Mouse (Mus musculus) kidney, postnatal 14 days (tissue): ENCODE data around the gene Gpsm3.
"Not testable (repeated sequence)": the region's sequence is repeated elsewhere in the genome, so short reads cannot be mapped to it uniquely, and the experiment has no call there.

Source experiments
- DNase-seq: peaks from one replicate; pipeline ENCODE4 v3.0.0; 2022; ENCODE audit warnings: mixed read lengths

Gene Gpsm3

DNA sequence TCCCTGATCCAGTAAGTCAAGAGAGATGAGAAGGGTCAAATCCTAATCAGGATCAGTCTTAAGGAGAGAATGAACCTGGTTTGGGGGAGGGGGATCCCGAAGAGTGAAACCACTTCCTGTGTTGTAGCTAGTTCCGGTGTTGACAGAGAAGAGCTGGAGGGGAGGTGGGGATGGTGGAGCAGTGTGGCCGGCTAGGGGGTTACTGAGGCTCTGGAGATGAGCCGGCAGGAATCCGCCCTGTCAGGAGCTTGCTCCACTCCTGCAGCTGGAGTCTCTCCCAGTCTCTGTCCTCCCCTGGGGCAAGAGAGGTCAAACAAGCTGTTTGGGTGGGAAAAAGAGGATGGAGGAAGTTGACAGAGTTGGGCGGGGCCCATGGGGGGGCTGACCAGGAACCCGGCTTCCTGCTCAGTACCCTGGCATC lies at the start of gene Gpsm3:
Gene Gpsm3, plus strand, starts transcription at position 126 of the 421 bp plus-strand sequence.
- DNase-seq, result peak; percentile 75

DNA sequence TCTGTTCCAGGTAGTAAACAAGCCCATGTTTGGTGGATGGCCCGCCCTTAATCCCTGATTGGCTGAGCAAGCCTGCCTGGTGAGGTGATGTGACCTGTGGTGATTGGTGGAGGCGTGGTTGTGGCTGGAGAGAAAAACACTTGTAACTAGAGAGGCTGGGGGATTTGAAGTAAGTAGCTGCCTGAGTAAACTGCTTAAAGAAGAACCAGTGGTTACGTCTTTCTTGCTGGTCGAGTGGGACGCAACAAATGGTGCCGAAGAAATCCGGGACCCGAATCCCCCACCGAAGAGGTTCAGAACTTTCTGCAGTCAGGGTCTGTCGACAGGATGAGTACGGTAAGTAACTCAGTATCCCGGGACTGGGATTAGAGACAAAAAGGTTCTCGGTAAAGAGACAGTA lies 46.0 kb upstream of the Gpsm3 start:
- DNase-seq, result not testable (repeated sequence)

DNA sequence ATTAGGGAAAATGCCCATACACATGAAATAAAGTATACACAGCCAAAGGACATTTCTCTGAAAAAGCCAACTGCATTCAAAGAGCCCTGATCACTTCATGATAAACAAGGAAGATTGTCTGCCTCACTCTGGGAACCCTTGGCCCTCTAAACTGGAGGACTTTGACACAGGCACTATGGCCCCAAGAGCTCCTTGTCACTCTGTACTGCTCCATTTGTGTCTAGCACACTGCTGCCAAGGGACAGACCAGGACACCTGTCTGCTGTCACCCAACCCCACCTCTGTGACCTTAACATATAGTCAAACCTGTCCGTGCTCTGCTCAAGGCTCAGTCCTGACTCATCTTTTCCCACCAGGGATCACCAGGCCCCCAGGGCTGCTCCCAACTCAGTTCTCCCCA lies 42.8 kb upstream of the Gpsm3 start:
- DNase-seq, result no peak

DNA sequence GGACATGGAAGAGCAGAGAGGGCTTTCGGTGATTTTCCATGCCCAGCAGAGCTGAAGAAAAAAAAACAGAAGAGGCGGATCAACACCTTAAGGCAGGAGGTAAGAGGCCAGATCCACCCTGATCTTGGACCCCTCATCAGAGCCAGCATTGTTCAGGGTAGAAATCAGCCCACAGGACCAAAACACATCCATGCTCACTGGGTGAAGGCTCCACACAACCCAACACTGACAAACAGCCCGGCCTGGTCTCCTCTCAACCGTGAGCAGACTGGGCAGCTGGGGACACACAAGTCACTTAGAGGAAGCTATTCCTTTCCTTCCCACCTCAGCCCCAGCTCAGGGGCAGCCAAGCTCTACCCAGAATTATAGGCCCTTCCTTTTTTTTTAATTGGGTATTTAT lies 42.0 kb upstream of the Gpsm3 start:
- no peak for DNase-seq

DNA sequence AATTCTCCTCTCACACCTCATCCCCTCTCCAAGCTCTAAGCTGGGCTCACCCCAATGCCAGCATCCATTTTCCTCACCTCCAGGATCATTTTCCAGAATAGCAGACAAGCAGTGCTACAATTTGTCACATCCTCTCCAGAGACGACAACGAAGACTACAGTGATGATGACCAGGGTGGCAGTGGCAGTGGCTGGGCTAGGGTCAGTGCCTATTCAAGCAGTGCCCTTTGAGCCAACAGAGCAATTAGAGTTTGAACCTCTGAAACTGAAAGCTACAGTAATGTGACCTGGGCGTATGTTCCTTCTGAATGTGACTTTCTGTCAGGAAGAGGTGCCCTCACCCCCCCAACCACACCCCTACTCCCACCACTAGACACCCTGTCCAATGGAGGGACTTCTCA lies 40.5 kb upstream of the Gpsm3 start:
- DNase-seq, result no peak

DNA sequence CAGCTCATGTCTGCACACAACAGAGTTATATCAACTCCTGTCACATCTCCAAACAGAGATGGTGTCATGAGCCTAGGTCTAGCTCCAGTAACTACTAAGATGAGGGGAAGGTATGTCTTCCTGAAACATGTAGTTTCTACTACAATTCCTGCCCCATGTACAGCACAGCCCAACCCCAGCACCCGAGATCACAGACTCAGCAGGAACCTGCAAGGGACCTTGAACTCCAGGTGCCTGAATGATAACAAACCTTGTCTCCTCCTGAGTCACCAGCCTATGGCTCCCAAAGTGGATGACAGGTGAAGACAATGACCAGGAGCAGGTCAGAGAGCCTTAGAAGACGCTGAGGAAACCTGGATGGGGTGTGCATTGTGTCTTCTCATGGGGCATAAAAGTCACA lies 39.8 kb upstream of the Gpsm3 start:
- no peak for DNase-seq

DNA sequence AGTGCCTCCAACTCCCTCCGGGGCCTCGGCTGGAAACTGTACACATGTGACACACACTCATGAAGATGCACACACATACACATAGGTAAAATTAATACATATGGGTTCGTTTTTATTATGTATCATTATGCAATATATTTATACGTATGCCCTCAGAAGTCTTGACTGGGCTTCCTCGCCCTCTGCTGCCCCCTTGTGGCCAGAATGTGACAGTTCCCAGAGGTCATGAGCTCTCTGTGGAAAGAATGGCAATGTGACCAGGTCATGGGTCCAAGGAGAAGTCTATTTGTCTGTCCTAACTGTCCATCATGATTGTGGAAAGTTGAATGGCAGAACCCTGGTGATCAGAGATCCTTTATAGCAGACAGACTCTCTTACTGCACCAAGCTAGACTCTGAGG lies 34.1 kb upstream of the Gpsm3 start:
- DNase-seq, result peak; percentile 84

DNA sequence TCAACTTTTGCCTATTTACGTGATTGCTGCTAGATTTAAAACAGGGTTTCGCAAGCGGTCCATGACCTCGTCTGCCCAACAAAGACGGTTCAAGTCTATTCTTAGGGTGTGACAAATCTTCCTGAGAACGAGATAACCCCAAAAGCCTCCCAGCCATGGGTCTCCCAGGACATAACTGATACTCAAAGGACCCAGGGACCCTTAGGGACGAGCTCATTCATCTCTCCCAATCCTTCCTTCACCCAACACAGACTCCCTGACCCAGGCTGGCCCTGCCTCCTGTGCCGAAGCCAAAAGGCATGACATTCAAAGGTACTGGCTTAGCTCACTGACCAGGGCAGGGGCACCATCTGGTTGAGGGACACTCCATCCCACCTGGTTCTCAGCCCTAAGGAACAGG lies 33.2 kb upstream of the Gpsm3 start:
- no peak for DNase-seq

DNA sequence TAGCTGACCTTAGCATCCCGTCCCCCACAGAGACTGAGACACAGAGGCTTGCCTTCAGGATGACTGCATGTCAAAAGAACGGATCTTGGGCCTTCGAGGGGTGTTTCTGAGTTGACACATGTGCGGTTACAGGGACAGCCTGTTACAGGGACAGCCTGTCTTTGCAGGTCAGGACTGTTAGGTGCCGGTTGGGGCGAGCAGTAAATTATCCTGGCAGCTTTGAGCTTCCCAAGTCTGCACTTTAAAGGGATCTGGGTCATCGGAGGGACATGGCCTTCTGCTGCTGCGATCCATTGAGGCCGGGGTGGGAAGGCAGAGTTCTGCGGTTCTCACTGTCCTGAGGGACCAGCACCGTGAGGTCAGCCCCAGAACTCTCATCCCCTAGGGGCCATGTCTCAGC lies 32.2 kb upstream of the Gpsm3 start:
- no peak for DNase-seq

DNA sequence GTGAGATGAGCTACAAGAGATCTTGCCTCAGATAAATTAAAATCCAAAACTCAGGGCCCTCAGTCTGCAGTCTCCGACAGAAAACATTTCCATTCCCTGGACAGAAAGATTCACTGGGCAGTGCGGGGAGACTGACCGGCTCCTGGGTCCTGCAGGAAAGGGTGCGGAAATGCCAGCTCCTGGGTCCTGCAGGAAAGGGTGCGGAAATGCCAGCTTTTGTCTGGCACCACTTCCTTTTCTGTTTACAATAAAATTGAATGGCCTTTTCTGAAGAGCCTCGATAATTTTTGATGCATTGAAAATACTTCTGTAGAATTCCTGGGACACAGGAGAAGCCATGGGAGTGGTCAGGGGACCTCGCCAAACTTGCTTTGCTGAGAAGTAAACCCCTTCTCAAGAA lies 30.5 kb upstream of the Gpsm3 start:
- no peak for DNase-seq

DNA sequence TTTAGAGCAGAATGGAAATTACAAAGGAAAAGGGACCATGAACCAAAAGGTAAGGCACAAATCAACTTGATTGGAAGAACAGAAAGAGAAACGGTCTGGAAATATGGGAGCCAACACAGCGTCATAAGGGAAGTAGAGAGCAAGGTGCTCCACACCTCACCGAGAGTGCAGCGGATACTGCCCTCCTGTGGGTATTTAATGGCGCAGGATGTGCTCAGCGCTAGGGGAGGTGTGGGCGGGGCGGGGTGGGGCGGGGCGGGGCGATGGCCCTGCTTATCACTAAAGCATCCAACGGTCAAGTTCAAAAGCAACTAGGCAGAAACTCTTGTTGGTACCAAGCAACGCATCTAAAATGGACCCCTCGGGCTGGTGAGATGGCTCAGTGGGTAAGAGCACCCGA lies 29.7 kb upstream of the Gpsm3 start:
- no peak for DNase-seq

DNA sequence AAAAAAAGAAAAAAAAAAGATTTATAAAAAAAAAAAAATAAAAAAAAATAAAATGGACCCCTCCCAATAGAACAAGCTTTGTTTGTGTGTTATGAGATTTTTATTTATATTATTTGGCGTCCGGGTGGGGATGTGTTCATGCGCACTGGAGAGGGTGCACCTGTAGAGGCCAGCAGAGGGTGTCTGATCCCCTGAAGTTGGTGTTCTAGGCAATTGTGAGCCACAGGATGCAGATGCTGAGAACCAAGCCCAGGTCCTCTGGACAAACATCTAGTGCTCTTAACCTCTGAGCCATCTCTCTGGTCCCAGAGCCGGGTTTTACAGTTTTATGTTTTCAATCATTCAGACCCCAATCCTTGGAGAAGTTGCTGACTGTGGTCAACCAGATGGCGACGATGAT lies 29.2 kb upstream of the Gpsm3 start:
- no peak for DNase-seq

DNA sequence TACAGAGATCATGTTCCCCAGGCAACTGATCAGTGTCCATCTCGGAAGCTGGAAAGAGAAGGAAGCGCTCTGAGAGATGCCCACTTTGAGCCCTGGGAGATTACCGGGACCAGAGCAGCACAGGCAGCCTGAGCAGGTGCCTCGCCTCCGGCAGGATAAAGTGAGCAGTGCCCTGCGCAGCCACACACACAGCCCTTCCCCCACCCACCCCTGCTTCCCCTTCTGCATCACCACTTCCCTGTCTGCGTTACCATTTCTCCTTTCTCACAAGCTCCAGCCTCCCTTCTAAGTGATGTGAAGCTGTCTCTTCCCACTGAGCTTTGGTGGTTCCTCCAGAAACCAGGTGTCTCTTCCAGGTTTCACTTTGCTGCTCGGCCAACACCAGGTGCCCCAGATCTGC lies 28.4 kb upstream of the Gpsm3 start:
- no peak for DNase-seq

DNA sequence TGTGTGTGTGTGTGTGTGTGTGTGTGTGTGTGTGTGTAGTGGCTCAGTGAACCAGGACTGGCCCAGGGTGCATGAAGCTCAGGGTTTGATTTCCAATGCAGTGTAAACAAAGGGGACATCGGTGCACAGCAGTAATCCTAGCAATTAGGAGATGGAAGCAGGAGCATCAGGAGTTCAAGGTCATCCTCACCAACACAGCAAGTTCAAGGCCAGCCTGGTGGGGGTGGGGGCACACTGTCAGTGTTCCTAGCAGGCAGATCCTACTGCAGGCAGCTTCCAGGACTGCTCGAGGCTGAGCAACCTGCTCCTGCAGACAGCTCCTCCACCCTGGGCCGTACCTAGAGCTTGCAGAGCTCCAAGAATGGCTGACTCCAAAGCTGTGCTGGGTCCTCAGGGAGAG lies 27.0 kb upstream of the Gpsm3 start:
- DNase-seq, result no peak

DNA sequence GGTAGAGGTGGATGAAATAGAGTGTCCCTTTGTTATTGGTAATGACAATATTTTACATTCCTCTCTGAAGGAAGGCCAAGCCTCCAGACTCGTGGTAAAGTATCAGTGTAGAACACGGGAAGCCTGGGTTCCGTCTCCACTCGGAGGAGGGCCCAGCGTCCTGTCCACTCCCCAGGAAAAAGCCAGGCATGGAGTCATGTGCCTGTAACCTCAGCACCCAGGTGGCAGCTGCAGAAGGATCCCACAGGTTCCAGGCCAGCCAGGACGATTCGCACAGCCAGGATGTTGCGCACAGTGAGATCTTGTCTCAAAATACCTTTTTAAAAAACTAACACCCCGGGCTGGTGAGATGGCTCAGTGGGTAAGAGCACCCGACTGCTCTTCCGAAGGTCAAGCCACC lies 26.3 kb upstream of the Gpsm3 start:
- no peak for DNase-seq

DNA sequence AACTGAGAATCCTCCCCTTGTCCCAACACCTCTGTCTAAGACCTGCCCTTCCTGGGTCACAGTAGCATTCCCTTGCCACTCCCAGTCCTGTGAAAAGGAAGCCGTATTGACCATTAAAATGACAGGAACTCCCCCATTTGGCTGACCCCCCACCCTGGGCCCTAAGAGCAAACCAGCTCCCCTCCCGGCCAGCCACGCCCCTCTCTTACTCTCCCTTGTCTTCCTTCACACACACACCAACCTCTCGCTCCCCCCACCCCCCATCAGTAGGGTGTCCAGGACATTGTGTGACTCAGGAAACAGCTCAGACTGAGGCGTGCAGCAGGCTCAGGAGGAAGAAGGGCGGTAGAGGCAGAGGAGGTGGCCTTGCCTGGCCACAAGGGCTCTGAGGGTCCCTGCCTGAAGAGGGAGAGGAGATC lies 25.6 kb upstream of the Gpsm3 start, which contains the start of gene Notch4:
Gene Notch4, plus strand, starts transcription at position 266 of the 419 bp plus-strand sequence.
- peak; percentile 80 for DNase-seq

DNA sequence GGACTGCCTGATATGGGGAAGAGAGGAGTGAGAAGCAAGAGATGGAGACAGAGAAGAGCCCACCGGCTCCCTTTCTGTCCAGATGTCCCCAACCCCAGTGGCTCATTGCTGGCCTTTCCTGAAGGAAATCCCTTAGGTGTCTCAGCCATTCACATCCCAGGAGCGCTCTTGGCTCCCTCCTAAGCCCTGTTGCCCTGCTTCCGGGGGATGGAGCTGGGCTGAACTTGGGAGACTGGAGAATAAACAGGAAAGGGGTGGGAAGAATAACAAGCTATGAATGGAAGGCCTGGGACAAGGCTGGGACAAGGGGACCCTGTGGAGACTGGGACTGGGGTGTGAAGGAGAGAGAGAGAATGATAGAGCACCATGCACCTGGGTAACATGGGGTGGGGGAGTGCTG lies 24.8 kb upstream of the Gpsm3 start:
- DNase-seq, result peak; percentile 75

DNA sequence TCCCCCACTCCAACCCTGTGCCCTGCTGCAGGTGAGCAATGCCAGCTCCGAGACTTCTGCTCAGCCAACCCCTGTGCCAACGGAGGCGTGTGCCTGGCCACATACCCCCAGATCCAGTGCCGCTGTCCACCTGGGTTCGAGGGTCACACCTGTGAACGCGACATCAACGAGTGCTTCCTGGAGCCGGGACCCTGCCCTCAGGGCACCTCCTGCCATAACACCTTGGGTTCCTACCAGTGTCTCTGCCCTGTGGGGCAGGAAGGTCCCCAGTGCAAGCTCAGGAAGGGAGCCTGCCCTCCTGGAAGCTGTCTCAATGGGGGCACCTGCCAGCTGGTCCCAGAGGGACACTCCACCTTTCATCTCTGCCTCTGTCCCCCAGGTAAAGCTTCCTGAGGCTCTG lies 22.3 kb upstream of the Gpsm3 start:
- DNase-seq, result no peak

DNA sequence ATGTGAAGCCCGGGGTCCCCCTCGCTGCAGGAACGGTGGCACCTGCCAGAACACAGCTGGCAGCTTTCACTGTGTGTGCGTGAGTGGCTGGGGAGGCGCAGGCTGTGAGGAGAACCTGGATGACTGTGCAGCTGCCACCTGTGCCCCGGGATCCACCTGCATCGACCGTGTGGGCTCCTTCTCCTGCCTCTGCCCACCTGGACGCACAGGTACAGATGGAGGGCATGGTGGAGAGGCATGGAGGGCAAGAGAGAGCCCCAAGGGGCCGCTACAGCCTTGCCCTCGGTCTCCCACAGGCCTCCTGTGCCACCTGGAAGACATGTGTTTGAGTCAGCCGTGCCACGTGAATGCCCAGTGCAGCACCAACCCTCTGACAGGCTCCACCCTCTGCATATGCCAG lies 21.2 kb upstream of the Gpsm3 start:
- no peak for DNase-seq

DNA sequence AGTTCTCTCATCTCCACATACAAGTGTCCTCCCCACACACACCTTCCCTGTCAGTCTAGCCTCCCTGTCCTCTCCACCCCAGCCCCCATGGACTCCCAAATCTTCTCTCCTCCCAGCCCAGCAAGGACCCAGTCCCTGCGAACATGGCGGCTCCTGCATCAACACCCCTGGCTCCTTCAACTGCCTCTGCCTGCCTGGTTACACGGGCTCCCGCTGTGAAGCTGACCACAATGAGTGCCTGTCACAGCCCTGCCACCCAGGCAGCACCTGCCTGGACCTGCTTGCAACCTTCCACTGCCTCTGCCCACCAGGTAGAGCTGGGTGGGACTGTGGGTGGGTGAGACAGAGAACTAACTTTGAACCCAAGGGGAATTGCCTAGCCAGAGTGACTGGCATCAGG lies 19.7 kb upstream of the Gpsm3 start:
- no peak for DNase-seq

DNA sequence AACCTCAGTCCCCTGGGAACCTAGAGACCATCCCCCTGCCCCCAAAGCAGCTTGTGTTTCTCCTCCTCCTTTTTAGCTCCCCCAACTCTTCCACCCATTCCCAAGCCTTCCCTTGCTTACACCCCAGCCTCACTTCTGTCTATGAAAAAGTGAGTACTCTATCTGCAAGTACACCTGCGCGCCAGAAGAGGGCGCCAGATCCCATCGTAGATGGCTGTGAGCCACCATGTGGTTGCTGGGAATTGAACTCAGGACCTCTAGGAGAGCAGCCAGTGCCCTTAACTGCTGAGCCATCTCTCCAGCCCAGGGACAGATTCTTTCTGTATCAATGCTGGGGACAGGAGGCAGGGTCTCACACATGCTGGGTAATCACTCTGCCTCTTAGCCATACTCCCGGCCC lies 17.7 kb upstream of the Gpsm3 start:
- no peak for DNase-seq

DNA sequence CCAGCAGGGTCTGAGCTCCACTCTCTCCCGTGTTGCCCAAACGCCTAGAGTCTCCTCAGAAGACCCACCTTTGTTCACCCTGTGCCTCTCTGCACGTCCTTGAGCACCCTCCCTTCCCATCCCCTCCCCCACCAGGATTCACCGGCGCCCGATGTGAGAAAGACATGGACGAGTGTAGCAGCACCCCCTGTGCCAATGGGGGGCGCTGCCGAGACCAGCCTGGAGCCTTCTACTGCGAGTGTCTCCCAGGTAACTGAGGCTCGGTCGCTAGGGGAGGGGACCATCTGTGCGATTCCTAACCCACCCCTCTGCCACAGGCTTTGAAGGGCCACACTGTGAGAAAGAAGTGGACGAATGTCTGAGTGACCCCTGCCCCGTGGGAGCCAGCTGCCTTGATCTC lies 17.2 kb upstream of the Gpsm3 start:
- DNase-seq, result no peak

DNA sequence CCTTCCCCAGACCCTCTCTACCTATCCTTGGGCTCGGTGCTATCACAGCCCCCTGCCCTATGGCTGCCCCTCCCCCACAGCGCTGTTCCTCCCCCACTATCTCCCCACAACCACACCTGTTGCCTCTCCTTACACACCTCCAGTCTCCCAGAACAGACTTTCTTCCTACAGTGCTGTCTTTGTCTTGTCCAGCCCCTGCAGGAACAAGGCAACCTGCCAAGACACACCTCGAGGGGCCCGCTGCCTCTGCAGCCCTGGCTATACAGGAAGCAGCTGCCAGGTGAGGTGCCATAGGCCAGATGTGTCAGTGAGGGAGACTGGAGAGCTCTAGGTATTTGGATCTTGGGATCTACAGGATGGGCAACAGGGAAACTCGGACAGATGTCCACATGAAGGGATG lies 13.0 kb upstream of the Gpsm3 start:
- DNase-seq, result no peak

DNA sequence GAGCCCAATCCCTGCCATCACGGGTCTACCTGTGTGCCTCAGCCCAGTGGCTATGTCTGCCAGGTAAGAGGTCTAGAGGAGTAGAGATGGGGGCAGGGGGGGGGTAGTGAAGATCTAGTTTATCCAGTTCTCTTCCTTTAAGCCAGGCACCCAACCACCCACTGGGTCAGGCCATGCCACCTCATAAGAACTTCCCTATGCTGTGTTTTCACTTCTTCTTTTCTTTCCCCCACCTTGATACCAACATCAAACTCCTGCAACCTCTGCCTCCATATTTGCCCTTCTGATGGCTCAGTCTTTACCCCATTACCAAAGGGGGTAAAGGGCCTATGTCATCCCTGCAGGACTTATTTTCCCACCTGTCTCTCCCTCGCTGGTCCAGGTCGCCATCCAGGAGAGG lies 11.5 kb upstream of the Gpsm3 start:
- DNase-seq, result no peak

DNA sequence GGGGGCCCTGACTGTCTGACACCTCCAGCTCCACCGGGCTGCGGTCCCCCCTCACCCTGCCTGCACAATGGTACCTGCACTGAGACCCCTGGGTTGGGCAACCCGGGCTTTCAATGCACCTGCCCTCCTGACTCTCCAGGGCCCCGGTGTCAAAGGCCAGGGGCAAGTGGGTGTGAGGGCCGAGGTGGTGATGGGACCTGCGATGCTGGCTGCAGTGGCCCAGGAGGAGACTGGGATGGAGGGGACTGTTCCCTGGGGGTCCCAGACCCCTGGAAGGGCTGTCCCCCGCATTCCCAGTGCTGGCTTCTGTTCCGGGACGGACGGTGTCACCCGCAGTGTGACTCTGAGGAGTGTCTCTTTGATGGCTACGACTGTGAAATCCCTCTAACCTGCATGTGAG lies 7.1 kb upstream of the Gpsm3 start:
- DNase-seq, result no peak

DNA sequence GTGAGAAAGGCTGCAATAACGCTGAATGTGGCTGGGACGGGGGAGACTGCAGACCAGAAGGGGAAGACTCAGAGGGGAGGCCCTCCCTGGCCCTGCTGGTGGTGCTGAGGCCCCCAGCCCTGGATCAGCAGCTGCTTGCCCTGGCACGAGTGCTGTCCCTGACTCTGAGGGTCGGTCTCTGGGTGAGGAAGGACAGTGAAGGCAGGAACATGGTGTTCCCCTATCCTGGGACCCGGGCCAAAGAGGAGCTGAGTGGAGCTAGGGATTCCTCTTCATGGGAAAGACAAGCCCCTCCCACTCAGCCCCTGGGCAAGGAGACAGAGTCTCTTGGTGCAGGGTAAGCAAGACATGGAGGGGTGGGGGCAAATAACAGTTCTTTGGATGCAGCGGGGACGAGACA lies 6.2 kb upstream of the Gpsm3 start:
- DNase-seq, result peak; percentile 41
